Mouse (Mus musculus): ENCODE data around the gene Tbata.

- TF ChIP-seq CTCF (conservative IDR thresholded peaks at IDR 0.05; ENCODE audit: low read length) (no peak), NANOG (IDR thresholded peaks at IDR 0.05; ENCODE audit: borderline replicate concordance, low read length) (no peak)
Measured at GRCm38 (mm10) chr10:61237391-61237785, 65.6 kb downstream of the Tbata start.

All from E14TG2a.4 (cell line).